In the genomic region with DNA sequence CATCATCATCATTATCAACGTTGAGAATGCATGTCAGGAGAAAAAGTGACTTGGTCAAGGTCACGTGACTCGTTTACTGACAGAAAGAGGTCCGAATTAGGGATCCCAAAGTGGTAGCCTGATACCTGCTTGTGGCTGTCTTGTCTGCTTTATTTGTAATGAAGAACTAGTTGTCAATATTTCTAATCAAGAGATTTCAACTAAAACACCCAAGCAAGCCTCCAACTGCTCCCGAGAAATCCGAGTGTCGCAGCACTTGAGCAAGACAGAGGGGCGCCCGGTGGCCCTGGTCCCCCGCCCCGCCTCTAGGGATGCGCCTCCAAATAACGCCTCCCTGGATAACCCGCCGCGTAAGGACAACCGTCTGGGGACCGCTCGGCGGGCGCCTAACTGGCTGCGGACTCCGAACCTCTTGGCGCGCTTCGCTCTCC, we compare ENCODE assay signal across 8 mouse cellular contexts. TPM values are rescaled to one million over a fixed set of nuclear protein-coding genes. Genes with fewer than 3 reads are reported as not detected.
A peak's percentile ranks its signal among the peaks of the same experiment; 100 is the strongest.
DNase-seq lines count a peak whose midpoint lies in the region; ATAC-seq lines count a peak whose summit lies in the region.

No protein-coding gene starts in this region.

- peak; percentile 78 for ATAC-seq in kidney, embryonic 15.5 days (replicated peaks; ENCODE audit: low FRiP score)
- no peak; the same call in 1 of the 2 replicates for ATAC-seq in hindbrain, embryonic 11.5 days (ENCODE audit: low FRiP score)
- peak; percentile 76; the same call in 1 of the 2 replicates for ATAC-seq in midbrain, embryonic 12.5 days (ENCODE audit: low FRiP score, low read depth)

- no peaks in the 10 kb centered on the region for H3K9me3 ChIP-seq in kidney, embryonic 15.5 days (replicated peaks)
- H3K9me3 ChIP-seq in hindbrain, embryonic 11.5 days (ENCODE audit: control insufficient read depth, low read length), result no peaks in the 10 kb centered on the region
- no peaks in the 10 kb centered on the region for H3K9me3 ChIP-seq in midbrain, embryonic 12.5 days

- peaks cover 8% of the 10 kb centered on the region for H3K4me1 ChIP-seq in kidney, embryonic 15.5 days
- H3K4me1 ChIP-seq in brown adipose tissue, adult 24 weeks (ENCODE audit: control insufficient read depth, insufficient read depth, insufficient read length, low read length), result no peaks in the 10 kb centered on the region
- no peaks in the 10 kb centered on the region for H3K4me1 ChIP-seq in hindbrain, embryonic 11.5 days (replicated peaks; ENCODE audit: control insufficient read depth, insufficient read depth, low read length)
- H3K4me1 ChIP-seq in midbrain, embryonic 12.5 days, result no peaks in the 10 kb centered on the region

- H3K4me2 ChIP-seq in kidney, embryonic 15.5 days, result peak overlapping the region; percentile 91
- peak overlapping the region; percentile 78 for H3K4me2 ChIP-seq in hindbrain, embryonic 11.5 days (replicated peaks; ENCODE audit: low read depth, low read length)
- peak overlapping the region; percentile 68 for H3K4me2 ChIP-seq in midbrain, embryonic 12.5 days (replicated peaks)

- H3K27me3 ChIP-seq in kidney, embryonic 15.5 days, result 0 out of 2 replicates have a peak, but pooled peaks cover 6% of the 10 kb centered on the region
- H3K27me3 ChIP-seq in hindbrain, embryonic 11.5 days (ENCODE audit: control insufficient read depth, insufficient read depth, low read length), result no peaks in the 10 kb centered on the region
- H3K27me3 ChIP-seq in midbrain, embryonic 12.5 days, result peaks cover 9% of the 10 kb centered on the region

- peak overlapping the region; percentile 87 for H3K4me3 ChIP-seq in kidney, embryonic 15.5 days (replicated peaks)
- H3K4me3 ChIP-seq in brown adipose tissue, adult 24 weeks (ENCODE audit: insufficient read depth, low read depth, low read length), result peak overlapping the region; percentile 89
- H3K4me3 ChIP-seq in hindbrain, embryonic 11.5 days (ENCODE audit: low read depth, low read length), result peak overlapping the region; percentile 50
- peak overlapping the region; percentile 60 for H3K4me3 ChIP-seq in midbrain, embryonic 12.5 days

- no peak for DNase-seq in kidney, postnatal 14 days
- DNase-seq in hindbrain, embryonic 11.5 days (ENCODE audit: low spot score), result no peak
- DNase-seq in left cerebral cortex, adult 18-20 months (ENCODE audit: low spot score in 2 of 2), result no peak
- DNase-seq in left cerebral cortex, postnatal 14 days (ENCODE audit: low spot score in 2 of 2), result no peak
- no peak for DNase-seq in retina, embryonic 14.5 days (ENCODE audit: low spot score)

- H3K36me3 ChIP-seq in kidney, embryonic 15.5 days, result no peaks in the 10 kb centered on the region
- H3K36me3 ChIP-seq in hindbrain, embryonic 11.5 days (ENCODE audit: control insufficient read depth, insufficient read depth, low read length), result no peaks in the 10 kb centered on the region
- H3K36me3 ChIP-seq in midbrain, embryonic 12.5 days, result no peaks in the 10 kb centered on the region

- WGBS in kidney, embryonic 15.5 days, result under 1% methylated on average over 26 of the region's 26 CpGs
- WGBS in hindbrain, embryonic 11.5 days, result 4% methylated on average over 26 of the region's 26 CpGs
- WGBS in midbrain, embryonic 12.5 days, result 5% methylated on average over 26 of the region's 26 CpGs

- peak overlapping the region; percentile 87 for H3K27ac ChIP-seq in kidney, embryonic 15.5 days
- peak overlapping the region; percentile 73 for H3K27ac ChIP-seq in brown adipose tissue, adult 24 weeks (replicated peaks; ENCODE audit: low read depth, low read length)
- H3K27ac ChIP-seq in hindbrain, embryonic 11.5 days (ENCODE audit: low read depth, low read length), result peak overlapping the region; percentile 63
- peak overlapping the region; percentile 74 for H3K27ac ChIP-seq in midbrain, embryonic 12.5 days (replicated peaks)

- H3K9ac ChIP-seq in kidney, embryonic 15.5 days, result peak overlapping the region; percentile 92
- peak overlapping the region; percentile 67 for H3K9ac ChIP-seq in hindbrain, embryonic 11.5 days (ENCODE audit: low read depth, low read length)
- peak overlapping the region; percentile 81 for H3K9ac ChIP-seq in midbrain, embryonic 12.5 days (replicated peaks)

- intact Hi-C loops in left cerebral cortex, postnatal 14 days (cut with DNase I), result no loop called here

RNA-seq across cellular contexts. Expression of a gene that starts 0.5 kb away (rescaled TPM):
- polyA plus RNA-seq in kidney, embryonic 15.5 days (2015; fragmentation: Nextera tagmentation; extraction: Ambion mirVana), result 10.6 and 11.1 TPM in 2 replicates
- polyA plus RNA-seq in brown adipose tissue, adult 24 weeks (2012; ENCODE audit: insufficient read depth, insufficient read length, missing spikeins), result 2.4 and 3.1 TPM in 2 replicates
- 12.2 and 12.5 TPM in 2 replicates for polyA plus RNA-seq in hindbrain, embryonic 11.5 days (2014; fragmentation: Nextera tagmentation; extraction: Ambion mirVana)
- polyA plus RNA-seq in midbrain, embryonic 12.5 days (2016; fragmentation: Nextera tagmentation; extraction: Ambion mirVana), result 16.9 and 20.9 TPM in 2 replicates
- 10 to 100 TPM; 21.8 to 23.5 TPM for total RNA-seq in left cerebral cortex, adult 18-20 months (2021)
- 10 to 100 TPM; 22.7 to 25.5 TPM for total RNA-seq in left cerebral cortex, postnatal 14 days (2021)

RNA-seq across cellular contexts. Expression of a gene that starts 37.8 kb away (rescaled TPM):
- 0.10 and 0.12 TPM in 2 replicates for polyA plus RNA-seq in kidney, embryonic 15.5 days (2015; fragmentation: Nextera tagmentation; extraction: Ambion mirVana)
- not detected in 2 replicates for polyA plus RNA-seq in brown adipose tissue, adult 24 weeks (2012; ENCODE audit: insufficient read depth, insufficient read length, missing spikeins)
- polyA plus RNA-seq in hindbrain, embryonic 11.5 days (2014; fragmentation: Nextera tagmentation; extraction: Ambion mirVana), result 0.83 and 1.3 TPM in 2 replicates
- 0.21 and 0.29 TPM in 2 replicates for polyA plus RNA-seq in midbrain, embryonic 12.5 days (2016; fragmentation: Nextera tagmentation; extraction: Ambion mirVana)
- total RNA-seq in left cerebral cortex, adult 18-20 months (2021), result not detected
- not detected for total RNA-seq in left cerebral cortex, postnatal 14 days (2021)
